Mouse (Mus musculus) liver, embryonic 14.5 days (tissue): ENCODE measurements around the gene Haspin.

Source experiments
- CTCF ChIP-seq: IDR thresholded peaks from 2 replicates; pipeline ENCODE4 v1.5.1; 2016; ENCODE audit warnings: antibody characterized with exemption, low read depth, control low read depth
- EP300 ChIP-seq: IDR thresholded peaks from 2 replicates; pipeline ENCODE4 v1.6.1; 2016; ENCODE audit warnings: antibody characterized with exemption, low read depth

- TF ChIP-seq CTCF (no peak), EP300 (no peak)
These were observed 23.5 kb upstream of the Haspin start for GRCm38 (mm10) chr11:73161616-73162015.
